Comparison of ENCODE assay signal across 8 mouse cellular contexts in genomic region chr15:27779398-27779797, GRCm38 (mm10).
A peak's percentile ranks its signal among the peaks of the same experiment; 100 is the strongest.
DNase-seq lines count a peak whose midpoint lies in the region; ATAC-seq lines count a peak whose summit lies in the region.

No protein-coding gene starts in this region.

- no peaks in the 10 kb centered on the region for H3K27me3 ChIP-seq in heart, embryonic 15.5 days
- H3K27me3 ChIP-seq in limb, embryonic 15.5 days: no peaks in the 10 kb centered on the region

- H3K4me1 ChIP-seq in heart, embryonic 15.5 days (replicated peaks): peaks cover 79% of the 10 kb centered on the region
- H3K4me1 ChIP-seq in limb, embryonic 15.5 days: peaks cover 91% of the 10 kb centered on the region

- peak; percentile 34 to 40 for DNase-seq in heart, adult 18-20 months
- DNase-seq in heart, postnatal 10 days: no peak
- DNase-seq in embryo, embryonic 10.5 days (ENCODE audit: low spot score): peak; percentile 68
- DNase-seq in layer of hippocampus, adult 9-10 months (ENCODE audit: low spot score): no peak
- DNase-seq in urinary bladder, adult 2 months (ENCODE audit: low spot score): no peak
- no peak for DNase-seq in lung, postnatal 10 days

- peak overlapping the region; percentile 90 for H3K27ac ChIP-seq in heart, embryonic 15.5 days
- H3K27ac ChIP-seq in limb, embryonic 15.5 days: peak overlapping the region; percentile 92

- 56% methylated on average over 11 of the region's 11 CpGs for WGBS in heart, embryonic 15.5 days
- 22% methylated on average over 11 of the region's 11 CpGs for WGBS in limb, embryonic 15.5 days

- no peak for ATAC-seq in heart, embryonic 15.5 days (replicated peaks; ENCODE audit: insufficient number of reproducible peaks, insufficient read depth, low FRiP score, low read depth)
- ATAC-seq in limb, embryonic 15.5 days (ENCODE audit: insufficient number of reproducible peaks, low FRiP score, low TSS enrichment, low read depth): no peak

- no peaks in the 10 kb centered on the region for H3K36me3 ChIP-seq in heart, embryonic 15.5 days
- peaks cover 4% of the 10 kb centered on the region; the same call in 1 of the 2 replicates for H3K36me3 ChIP-seq in limb, embryonic 15.5 days

- no peak overlapping the region for H3K4me2 ChIP-seq in heart, embryonic 15.5 days
- H3K4me2 ChIP-seq in limb, embryonic 15.5 days: peak overlapping the region; percentile 33

- intact Hi-C loops in heart, postnatal 10 days (cut with DNase I): no loop called here

- no peak overlapping the region for H3K9ac ChIP-seq in heart, embryonic 15.5 days
- no peak overlapping the region for H3K9ac ChIP-seq in limb, embryonic 15.5 days

- no peaks in the 10 kb centered on the region for H3K9me3 ChIP-seq in heart, embryonic 15.5 days (replicated peaks)
- no peaks in the 10 kb centered on the region for H3K9me3 ChIP-seq in limb, embryonic 15.5 days

- no peak overlapping the region for H3K4me3 ChIP-seq in heart, embryonic 15.5 days
- no peak overlapping the region for H3K4me3 ChIP-seq in limb, embryonic 15.5 days

Comparison
In these comparisons a context has a peak if more than half of its experiments do, and no peak if none do; other contexts are left out.
1. DNase-seq: peak in heart, adult 18-20 months (2 of 2) and embryo, embryonic 10.5 days (single experiment); none in heart, postnatal 10 days (0 of 2), layer of hippocampus, adult 9-10 months (single experiment), urinary bladder, adult 2 months (single experiment) and lung, postnatal 10 days (single experiment).